Mouse (Mus musculus): ENCODE results near the gene Pikfyve. TPM values are rescaled to one million over a fixed set of nuclear protein-coding genes. Genes with fewer than 3 reads are reported as not detected.

The Pikfyve gene
- polyA plus RNA-seq, 1 experiment from 2014 or later = 15.5 TPM

DNA sequence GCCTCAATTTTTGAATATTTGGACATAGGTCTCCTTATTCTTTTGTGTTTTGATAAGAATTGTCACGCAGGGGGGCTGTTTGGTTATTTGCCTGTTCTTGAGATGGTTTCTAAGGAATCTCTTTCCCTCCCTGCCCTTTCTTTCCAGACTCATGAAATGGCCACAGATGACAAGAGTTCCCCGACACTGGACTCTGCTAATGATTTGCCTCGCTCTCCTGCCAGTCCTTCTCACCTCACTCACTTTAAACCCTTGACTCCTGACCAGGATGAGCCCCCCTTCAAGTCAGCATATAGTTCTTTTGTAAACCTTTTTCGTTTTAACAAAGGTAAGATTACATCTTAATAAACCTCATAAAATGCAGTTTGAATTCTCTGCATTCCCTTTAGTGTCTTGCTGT is 3.7 kb downstream of the Pikfyve start:
- Histone ChIP-seq H3K27ac (ENCODE audit: low read depth) (no peak overlapping the region), H3K36me3 (ENCODE audit: control insufficient read depth, insufficient read depth, low read length) (peaks cover 21% of the 10 kb centered on the region), H3K4me2 (ENCODE audit: low read length) (no peak overlapping the region), H3K4me1 (replicated peaks; ENCODE audit: control insufficient read depth, insufficient read depth, low read length) (no peaks in the 10 kb centered on the region; the same call in 1 of the 2 replicates), H3K27me3 (replicated peaks; ENCODE audit: control insufficient read depth, insufficient read depth, low read length) (no peaks in the 10 kb centered on the region), H3K4me3 (ENCODE audit: low read depth, low read length) (no peak overlapping the region), H3K9ac (ENCODE audit: low read length) (no peak overlapping the region), H3K9me3 (ENCODE audit: control insufficient read depth, low read length) (no peaks in the 10 kb centered on the region)
- no peak for ATAC-seq (replicated peaks; ENCODE audit: low FRiP score, low TSS enrichment, low read depth)
- WGBS = 88% methylated on average over 4 of the region's 4 CpGs
- DNase-seq (ENCODE audit: low spot score) = no peak

DNA sequence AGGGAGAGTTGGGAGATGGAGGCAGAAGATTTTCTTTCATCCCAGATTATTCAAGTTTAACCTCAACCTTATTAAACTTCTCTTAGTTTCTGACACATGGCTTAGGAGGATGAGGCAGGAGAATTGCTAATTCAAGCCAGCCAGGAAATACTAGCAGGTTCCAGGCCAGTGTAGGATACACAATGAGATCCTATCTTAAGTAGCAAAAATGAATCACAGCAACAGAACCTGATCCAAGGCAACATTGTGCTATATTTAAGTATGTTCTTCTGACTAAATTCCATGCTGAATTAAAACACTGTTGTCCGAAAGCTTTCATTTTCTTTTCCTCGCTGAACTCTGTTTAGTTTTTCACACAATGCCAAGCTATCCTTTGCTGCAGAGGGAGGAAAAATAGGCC is 6.7 kb downstream of the Pikfyve start:
- Histone ChIP-seq H3K27me3 (replicated peaks; ENCODE audit: control insufficient read depth, insufficient read depth, low read length) (no peaks in the 10 kb centered on the region), H3K4me1 (replicated peaks; ENCODE audit: control insufficient read depth, insufficient read depth, low read length) (no peaks in the 10 kb centered on the region), H3K9me3 (ENCODE audit: control insufficient read depth, low read length) (no peaks in the 10 kb centered on the region), H3K4me3 (ENCODE audit: low read depth, low read length) (no peak overlapping the region), H3K9ac (ENCODE audit: low read length) (no peak overlapping the region), H3K27ac (ENCODE audit: low read depth) (no peak overlapping the region), H3K4me2 (ENCODE audit: low read length) (no peak overlapping the region), H3K36me3 (ENCODE audit: control insufficient read depth, insufficient read depth, low read length) (peaks cover 42% of the 10 kb centered on the region)
- ATAC-seq (replicated peaks; ENCODE audit: low FRiP score, low TSS enrichment, low read depth) = no peak
- DNase-seq (ENCODE audit: low spot score) = no peak
- WGBS = 98% methylated on average over 2 of the region's 2 CpGs

DNA sequence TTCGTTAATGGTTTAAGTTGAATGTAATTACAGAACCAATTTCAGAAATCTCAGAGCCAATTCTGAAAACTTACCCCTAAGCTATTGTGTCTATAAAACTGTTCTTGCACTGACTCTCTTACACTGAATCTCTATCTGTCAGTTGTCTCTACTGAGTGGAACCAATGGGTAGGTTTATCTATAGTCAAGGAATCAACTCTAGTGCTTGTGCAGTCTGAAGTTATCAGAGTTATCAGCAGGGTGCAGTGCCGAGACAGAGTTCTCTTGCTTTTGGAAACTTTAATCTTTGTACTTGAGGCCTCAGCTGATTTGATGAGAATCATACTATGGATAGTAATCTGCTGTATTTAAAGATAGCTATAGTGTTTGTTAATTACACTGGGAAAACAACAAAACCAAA is 11.9 kb downstream of the Pikfyve start:
- Histone ChIP-seq H3K9me3 (ENCODE audit: control insufficient read depth, low read length) (no peaks in the 10 kb centered on the region), H3K36me3 (ENCODE audit: control insufficient read depth, insufficient read depth, low read length) (peaks cover 49% of the 10 kb centered on the region), H3K27me3 (replicated peaks; ENCODE audit: control insufficient read depth, insufficient read depth, low read length) (no peaks in the 10 kb centered on the region), H3K9ac (ENCODE audit: low read length) (no peak overlapping the region), H3K4me3 (ENCODE audit: low read depth, low read length) (no peak overlapping the region), H3K4me2 (ENCODE audit: low read length) (no peak overlapping the region), H3K27ac (ENCODE audit: low read depth) (no peak overlapping the region), H3K4me1 (replicated peaks; ENCODE audit: control insufficient read depth, insufficient read depth, low read length) (no peaks in the 10 kb centered on the region)
- WGBS = 87% methylated on average over 2 of the region's 2 CpGs
- ATAC-seq (replicated peaks; ENCODE audit: low FRiP score, low TSS enrichment, low read depth) (no peak), DNase-seq (ENCODE audit: low spot score) (no peak)

DNA sequence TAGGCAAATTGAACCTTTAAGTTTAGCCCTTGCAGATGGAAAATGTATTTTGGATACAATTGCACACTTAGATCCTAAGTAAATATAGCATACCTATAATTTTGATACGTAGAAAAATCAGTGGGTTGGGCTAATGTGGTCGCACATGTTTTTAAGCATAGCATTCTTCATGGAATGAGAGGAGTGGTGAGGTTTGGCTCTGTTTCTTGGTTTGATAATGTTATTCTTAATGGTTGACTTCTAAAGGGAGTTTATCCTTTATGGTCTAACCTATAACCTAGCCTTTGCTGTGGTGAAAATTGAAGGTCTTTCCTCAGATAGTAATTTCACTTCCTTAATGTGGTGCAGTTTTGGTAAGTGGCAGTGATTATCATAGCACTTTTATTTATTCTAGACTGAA is 12.4 kb downstream of the Pikfyve start:
- Histone ChIP-seq H3K36me3 (ENCODE audit: control insufficient read depth, insufficient read depth, low read length) (peaks cover 51% of the 10 kb centered on the region), H3K4me3 (ENCODE audit: low read depth, low read length) (no peak overlapping the region), H3K27ac (ENCODE audit: low read depth) (no peak overlapping the region), H3K9me3 (ENCODE audit: control insufficient read depth, low read length) (no peaks in the 10 kb centered on the region), H3K9ac (ENCODE audit: low read length) (no peak overlapping the region), H3K27me3 (replicated peaks; ENCODE audit: control insufficient read depth, insufficient read depth, low read length) (no peaks in the 10 kb centered on the region), H3K4me1 (replicated peaks; ENCODE audit: control insufficient read depth, insufficient read depth, low read length) (no peaks in the 10 kb centered on the region), H3K4me2 (ENCODE audit: low read length) (no peak overlapping the region)
- ATAC-seq (replicated peaks; ENCODE audit: low FRiP score, low TSS enrichment, low read depth) = no peak
- no peak for DNase-seq (ENCODE audit: low spot score)
- 86% methylated on average over 2 of the region's 2 CpGs for WGBS

DNA sequence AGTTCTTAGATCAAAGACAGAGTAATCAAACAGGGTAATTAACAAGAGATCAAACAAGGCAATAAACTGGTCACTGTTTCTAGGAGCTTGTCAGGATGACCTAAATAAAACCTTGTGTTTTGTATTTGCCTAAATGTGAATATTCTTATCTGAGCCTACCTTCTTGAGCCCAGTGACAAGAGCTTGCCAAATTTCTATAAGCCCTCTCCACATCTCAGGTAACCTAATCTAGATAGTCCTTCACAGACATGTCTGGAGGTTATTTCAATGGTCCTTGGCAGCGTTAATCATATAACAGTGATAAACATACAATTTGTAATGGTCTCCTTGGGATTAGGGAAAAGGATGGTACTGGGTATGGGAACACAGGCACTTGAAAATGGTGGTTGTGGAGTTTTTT is 17.8 kb downstream of the Pikfyve start:
- H3K27ac ChIP-seq (ENCODE audit: low read depth) = no peak overlapping the region
- no peak overlapping the region for H3K4me2 ChIP-seq (ENCODE audit: low read length)
- no peaks in the 10 kb centered on the region for H3K27me3 ChIP-seq (replicated peaks; ENCODE audit: control insufficient read depth, insufficient read depth, low read length)
- H3K4me1 ChIP-seq (replicated peaks; ENCODE audit: control insufficient read depth, insufficient read depth, low read length) = no peaks in the 10 kb centered on the region
- DNase-seq (ENCODE audit: low spot score) (no peak), ATAC-seq (replicated peaks; ENCODE audit: low FRiP score, low TSS enrichment, low read depth) (no peak)
- no peak overlapping the region for H3K9ac ChIP-seq (ENCODE audit: low read length)
- H3K9me3 ChIP-seq (ENCODE audit: control insufficient read depth, low read length) = no peaks in the 10 kb centered on the region
- 65% methylated on average over 1 of the region's 1 CpGs for WGBS
- H3K4me3 ChIP-seq (ENCODE audit: low read depth, low read length) = no peak overlapping the region
- H3K36me3 ChIP-seq (ENCODE audit: control insufficient read depth, insufficient read depth, low read length) = peaks cover 49% of the 10 kb centered on the region

DNA sequence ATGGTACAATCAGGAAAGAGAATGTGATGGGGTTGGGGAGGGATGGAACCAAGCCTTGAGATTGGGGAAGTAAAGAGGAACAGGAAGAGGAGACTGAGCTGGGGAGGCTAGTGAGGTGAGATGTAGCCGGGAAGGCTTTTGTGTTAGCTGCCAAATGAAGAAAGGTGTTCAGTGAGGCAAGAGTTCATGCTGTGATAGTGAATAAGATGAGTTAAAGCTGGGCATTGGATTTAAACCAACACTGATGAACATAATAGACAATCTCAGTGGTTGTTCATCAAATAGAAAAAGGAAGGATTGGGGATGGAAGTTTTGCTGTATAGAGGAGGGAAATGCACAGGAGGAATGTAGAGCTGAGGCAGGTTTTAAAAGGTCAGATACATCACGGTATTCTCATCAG is 26.7 kb downstream of the Pikfyve start:
- Histone ChIP-seq H3K4me2 (ENCODE audit: low read length) (no peak overlapping the region), H3K4me3 (ENCODE audit: low read depth, low read length) (no peak overlapping the region), H3K4me1 (replicated peaks; ENCODE audit: control insufficient read depth, insufficient read depth, low read length) (no peaks in the 10 kb centered on the region), H3K9ac (ENCODE audit: low read length) (no peak overlapping the region), H3K27me3 (replicated peaks; ENCODE audit: control insufficient read depth, insufficient read depth, low read length) (no peaks in the 10 kb centered on the region), H3K36me3 (ENCODE audit: control insufficient read depth, insufficient read depth, low read length) (peaks cover 23% of the 10 kb centered on the region; the same call in 1 of the 2 replicates), H3K27ac (ENCODE audit: low read depth) (no peak overlapping the region), H3K9me3 (ENCODE audit: control insufficient read depth, low read length) (peaks cover 6% of the 10 kb centered on the region)
- DNase-seq (ENCODE audit: low spot score) (no peak), ATAC-seq (replicated peaks; ENCODE audit: low FRiP score, low TSS enrichment, low read depth) (no peak)
- 88% methylated on average over 2 of the region's 2 CpGs for WGBS

GRCm38 (mm10) chr1:65217567-65217966 is 31.1 kb downstream of the Pikfyve start:
- H3K36me3 ChIP-seq (ENCODE audit: control insufficient read depth, insufficient read depth, low read length) = peaks cover 38% of the 10 kb centered on the region
- H3K4me3 ChIP-seq (ENCODE audit: low read depth, low read length) = no peak overlapping the region
- WGBS = 80% methylated on average over 2 of the region's 2 CpGs
- no peaks in the 10 kb centered on the region for H3K4me1 ChIP-seq (replicated peaks; ENCODE audit: control insufficient read depth, insufficient read depth, low read length)
- DNase-seq (ENCODE audit: low spot score) (no peak), ATAC-seq (replicated peaks; ENCODE audit: low FRiP score, low TSS enrichment, low read depth) (no peak)
- no peaks in the 10 kb centered on the region for H3K27me3 ChIP-seq (replicated peaks; ENCODE audit: control insufficient read depth, insufficient read depth, low read length)
- no peak overlapping the region for H3K9ac ChIP-seq (ENCODE audit: low read length)
- H3K4me2 ChIP-seq (ENCODE audit: low read length) = no peak overlapping the region
- H3K9me3 ChIP-seq (ENCODE audit: control insufficient read depth, low read length) = no peaks in the 10 kb centered on the region
- no peak overlapping the region for H3K27ac ChIP-seq (ENCODE audit: low read depth)

DNA sequence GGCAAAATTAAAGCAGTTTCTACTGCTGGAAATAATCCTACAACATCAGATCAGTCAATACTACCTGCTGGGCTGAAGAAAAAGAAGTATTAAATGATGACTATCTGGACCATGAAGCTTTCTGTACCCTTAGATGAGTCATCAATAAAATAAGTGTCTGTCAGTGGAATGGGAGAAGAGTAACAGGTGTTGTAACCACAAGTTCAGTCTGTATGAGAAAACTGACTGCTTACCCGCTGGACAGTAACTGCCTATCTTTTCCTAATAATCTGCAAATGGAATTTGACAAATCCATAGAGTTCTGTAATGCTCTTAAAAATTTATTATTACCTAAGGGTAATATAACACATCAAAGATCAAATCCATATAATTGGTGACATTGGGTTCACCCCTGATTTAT is 31.5 kb downstream of the Pikfyve start:
- ATAC-seq (replicated peaks; ENCODE audit: low FRiP score, low TSS enrichment, low read depth) (no peak), DNase-seq (ENCODE audit: low spot score) (no peak)
- no peaks in the 10 kb centered on the region for H3K27me3 ChIP-seq (replicated peaks; ENCODE audit: control insufficient read depth, insufficient read depth, low read length)
- no peaks in the 10 kb centered on the region for H3K9me3 ChIP-seq (ENCODE audit: control insufficient read depth, low read length)
- no peak overlapping the region for H3K27ac ChIP-seq (ENCODE audit: low read depth)
- no peaks in the 10 kb centered on the region for H3K4me1 ChIP-seq (replicated peaks; ENCODE audit: control insufficient read depth, insufficient read depth, low read length)
- H3K9ac ChIP-seq (ENCODE audit: low read length) = no peak overlapping the region
- no peak overlapping the region for H3K4me2 ChIP-seq (ENCODE audit: low read length)
- H3K36me3 ChIP-seq (ENCODE audit: control insufficient read depth, insufficient read depth, low read length) = peaks cover 41% of the 10 kb centered on the region
- no peak overlapping the region for H3K4me3 ChIP-seq (ENCODE audit: low read depth, low read length)
- 91% methylated on average over 1 of the region's 1 CpGs for WGBS

- no peak for DNase-seq (ENCODE audit: low spot score)
- ATAC-seq (replicated peaks; ENCODE audit: low FRiP score, low TSS enrichment, low read depth) = no peak
- Histone ChIP-seq H3K4me3 (ENCODE audit: low read depth, low read length) (no peak overlapping the region), H3K36me3 (ENCODE audit: control insufficient read depth, insufficient read depth, low read length) (peaks cover 57% of the 10 kb centered on the region), H3K27me3 (replicated peaks; ENCODE audit: control insufficient read depth, insufficient read depth, low read length) (no peaks in the 10 kb centered on the region), H3K4me2 (ENCODE audit: low read length) (no peak overlapping the region), H3K27ac (ENCODE audit: low read depth) (no peak overlapping the region), H3K9me3 (ENCODE audit: control insufficient read depth, low read length) (no peaks in the 10 kb centered on the region), H3K9ac (ENCODE audit: low read length) (no peak overlapping the region), H3K4me1 (replicated peaks; ENCODE audit: control insufficient read depth, insufficient read depth, low read length) (no peaks in the 10 kb centered on the region)
- WGBS = 95% methylated on average over 2 of the region's 2 CpGs
Observed at GRCm38 (mm10) chr1:65223654-65224053, 37.2 kb downstream of the Pikfyve start.
